Comparison of ENCODE assay signal across 7 mouse cellular contexts in the genomic region with DNA sequence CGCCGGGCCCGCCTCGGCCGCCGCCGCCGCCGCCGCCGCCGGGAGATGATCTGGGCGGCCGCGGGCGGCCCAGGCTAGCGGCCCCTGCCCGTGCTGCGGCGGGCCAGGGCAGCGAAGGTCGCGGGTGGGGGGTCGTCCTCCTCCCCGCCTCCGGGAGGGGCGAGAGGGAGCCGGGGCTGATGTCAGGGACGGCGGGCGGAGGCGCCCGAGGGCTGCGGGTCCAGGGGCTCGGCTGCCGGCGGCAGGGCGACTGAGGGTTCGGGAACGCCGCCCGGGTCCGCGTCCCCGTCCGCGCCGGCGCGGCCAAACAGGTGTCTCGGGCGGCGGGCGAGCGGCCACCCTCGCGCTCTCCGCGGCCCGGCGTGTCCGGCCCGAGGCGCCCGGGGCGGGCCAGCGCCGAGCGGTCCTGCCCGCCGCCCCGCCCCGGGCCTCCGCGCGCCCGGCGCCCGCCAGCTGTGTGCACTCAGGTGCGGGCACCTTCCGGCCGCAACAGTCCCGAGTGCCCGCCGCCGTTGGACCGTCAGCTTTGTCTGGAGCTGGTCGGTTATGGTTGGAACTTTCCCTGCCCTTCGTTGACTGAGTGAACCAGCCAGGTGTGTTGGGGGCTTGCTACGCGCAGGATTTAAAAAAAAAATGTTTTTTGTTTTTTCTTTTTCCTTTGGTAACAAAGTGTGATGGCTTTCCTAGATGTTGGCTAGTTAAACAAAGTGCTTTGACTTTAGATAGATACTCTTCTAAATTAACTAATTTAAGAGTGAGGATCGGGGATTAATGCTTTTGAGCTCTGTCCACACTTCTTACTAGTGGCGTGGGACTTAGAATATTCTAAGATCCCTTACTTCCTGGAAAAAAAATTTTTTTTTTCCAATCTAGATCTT. TPM values are rescaled to one million over a fixed set of nuclear protein-coding genes. Genes with fewer than 3 reads are reported as not detected.
DNase-seq lines count a peak whose midpoint lies in the region; ATAC-seq and TF ChIP-seq lines count a peak whose summit lies in the region.

Gene C1galt1, plus strand, starts transcription at position 41 of the 878 bp plus-strand sequence.

- no peaks in the 10 kb centered on the region for H3K9me3 ChIP-seq in CH12.LX (replicated peaks; ENCODE audit: low read length)

- dilution Hi-C loops in CH12.LX (cut with MboI; ENCODE audit: extremely low pct_ligation_motif_present, extremely low pct_unique_long_range_greater_than_20kb, low sequenced_read_pairs), result no loop called here

- in situ Hi-C loops in CH12.LX (cut with MboI; ENCODE audit: low pct_ligation_motif_present, low pct_unique_long_range_greater_than_20kb, low sequenced_read_pairs), result no loop called here

- ATAC-seq in erythroid progenitor cell, adult 5-6 weeks (replicated peaks; ENCODE audit: low FRiP score, poor library complexity, severe bottlenecking), result peak; percentile 68
- peak; percentile 13 to 17; a peak in 1 of 4 replicates for ATAC-seq in hematopoietic stem cell, adult 5-6 weeks (replicated peaks in 1 of 2; ENCODE audit: insufficient read depth in 1 of 2, low FRiP score in 2 of 2, low TSS enrichment in 1 of 2, low read depth in 1 of 2, poor library complexity in 2 of 2, severe bottlenecking in 2 of 2)
- peak; percentile 36 for ATAC-seq in megakaryocyte, adult 5-6 weeks (ENCODE audit: poor library complexity, severe bottlenecking)

- H3K4me3 ChIP-seq in CH12.LX (replicated peaks in 1 of 3; ENCODE audit: low read depth in 2 of 3, low read length in 2 of 3, poor library complexity in 1 of 3), result peak within 1 kb of the TSS; percentile 70 to 98 (median 94)

- TF ChIP-seq EP300 in CH12.LX (IDR thresholded peaks at IDR 0.05; ENCODE audit: low read length), result no peak

- TF ChIP-seq POLR2A in CH12.LX (IDR thresholded peaks at IDR 0.05; ENCODE audit: low read depth, low read length), result peak; percentile 43; the same call in 1 of the 2 replicates

- H3K27ac ChIP-seq in CH12.LX (ENCODE audit: insufficient read depth, low read depth), result peak within 1 kb of the TSS; percentile 62

- intact Hi-C loops in left cerebral cortex, postnatal 10 days (cut with DNase I), result loop anchor here (10.0 kb wide), 3 partner anchors 110 to 340 kb away; no protein-coding TSS in a partner anchor

- H3K4me1 ChIP-seq in CH12.LX (ENCODE audit: control insufficient read depth in 1 of 2, insufficient read depth in 2 of 2), result peaks cover 0 to 38% of the 10 kb centered on the region in 2 experiments; a peak in 2 of 4 replicates

- H3K27me3 ChIP-seq in CH12.LX (replicated peaks), result no peaks in the 10 kb centered on the region

- 0 out of 2 replicates have a peak, but pooled peaks cover 8% of the 10 kb centered on the region for H3K79me2 ChIP-seq in CH12.LX (replicated peaks; ENCODE audit: control insufficient read depth, extremely low read depth, insufficient read depth, poor library complexity, severe bottlenecking)

- peaks cover 0 to 2% of the 10 kb centered on the region in 2 experiments for H3K36me3 ChIP-seq in CH12.LX (replicated peaks in 1 of 2; ENCODE audit: control insufficient read depth in 1 of 2, insufficient read depth in 1 of 2, low read length in 1 of 2)

- H3K9ac ChIP-seq in CH12.LX (ENCODE audit: insufficient read depth, low read depth), result peak within 1 kb of the TSS; percentile 92

- no peak for TF ChIP-seq RAD21 in CH12.LX (IDR thresholded peaks at IDR 0.05; ENCODE audit: low read depth, low read length)

- H3K4me2 ChIP-seq in CH12.LX (ENCODE audit: insufficient read depth, low read depth, poor library complexity, severe bottlenecking), result peak within 1 kb of the TSS; percentile 60

- DNase-seq in CH12.LX (ENCODE audit: extremely low read depth), result peak; percentile 60
- DNase-seq in T-cell, adult 2 months (ENCODE audit: low spot score), result peak; percentile 41
- DNase-seq in left cerebral cortex, postnatal 10 days (ENCODE audit: extremely low spot score in 1 of 2, low spot score in 2 of 2), result no peak
- peak; percentile 73 to 89 for DNase-seq in spleen, postnatal 4 days (ENCODE audit: low spot score in 2 of 2)

- TF ChIP-seq CTCF in CH12.LX (conservative IDR thresholded peaks at IDR 0.05 in 1 of 2, IDR thresholded peaks at IDR 0.05 in 1 of 2; ENCODE audit: low read depth in 2 of 2, low read length in 2 of 2), result no peak

TF ChIP-seq in CH12.LX, 34 proteins besides CTCF, POLR2A, EP300 and RAD21:
- no peak for TF ChIP-seq ETS1 (conservative IDR thresholded peaks at IDR 0.05; ENCODE audit: low read depth, low read length)
- 0 out of 2 replicates have a peak, but pooled peaks have one; percentile 31 for TF ChIP-seq ZMIZ1 (IDR thresholded peaks at IDR 0.05; ENCODE audit: low read depth, low read length)

RNA-seq across cellular contexts. Expression of gene C1galt1, which starts in this region (rescaled TPM):
- total RNA-seq in CH12.LX (2012; rRNA removed) (7.0 and 7.3 TPM in 2 replicates), CH12.LX (2014; rRNA removed) (22.2 and 25.3 TPM in 2 replicates)
- 9.7 and 12.2 TPM in 2 replicates for polyA plus RNA-seq in CH12.LX (2012; ENCODE audit: insufficient read length, low read depth)
- total RNA-seq in erythroid progenitor cell, adult 5-6 weeks (2015; ENCODE audit: low replicate concordance), result 59.1 and 64.6 TPM in 2 replicates
- total RNA-seq in erythroid progenitor cell, adult 5-6 weeks (2017; ENCODE audit: low replicate concordance), result 45.3 and 47.6 TPM in 2 replicates
- total RNA-seq in hematopoietic stem cell, adult 5-6 weeks (2017), result 28.1 and 31.6 TPM in 2 replicates
- 10 to 100 TPM; 16.7 to 19.0 TPM for total RNA-seq in left cerebral cortex, postnatal 10 days (2021)
- 31.7 and 35.6 TPM in 2 replicates for total RNA-seq in megakaryocyte, adult 5-6 weeks (2015)
- total RNA-seq in megakaryocyte, adult 5-6 weeks (2017), result 19.5 and 26.2 TPM in 2 replicates

Comparison
In these comparisons a context has a peak if more than half of its experiments do, and no peak if none do; other contexts are left out.
1. DNase-seq: peak in CH12.LX (single experiment), T-cell, adult 2 months (single experiment) and spleen, postnatal 4 days (2 of 2); none in left cerebral cortex, postnatal 10 days (0 of 2).
2. ATAC-seq: peak in every context shown above with its lines; median percentile 68 in erythroid progenitor cell, adult 5-6 weeks; 36 in megakaryocyte, adult 5-6 weeks; 15 in hematopoietic stem cell, adult 5-6 weeks.